Mouse (Mus musculus) regulatory T cell (primary cell): ENCODE measurements around the gene Fbxo3.
"Not testable (repeated sequence)": the region's sequence is repeated elsewhere in the genome, so short reads cannot be mapped to it uniquely, and the experiment has no call there.

Experiments used
- in situ Hi-C: fragments of 300-600 bp; cut with MboI, MseI; formaldehyde crosslinking; loops from one replicate; pipeline ENCODE4 v1.15.1; 2025; ENCODE audit warnings: high pct_unique_total_duplicates

The Fbxo3 gene

GRCm38 (mm10) chr2:104027458-104028138 lies at the start of gene Fbxo3:
Gene Fbxo3, plus strand, starts transcription at chr2:104027721.
- in situ Hi-C loops, result no loop called here

GRCm38 (mm10) chr2:103982250-103982649 lies 45.3 kb upstream of the Fbxo3 start:
- in situ Hi-C loops, result loop anchor here (5.0 kb wide), 3 partner anchors 110 to 525 kb away; no protein-coding TSS in a partner anchor

DNA sequence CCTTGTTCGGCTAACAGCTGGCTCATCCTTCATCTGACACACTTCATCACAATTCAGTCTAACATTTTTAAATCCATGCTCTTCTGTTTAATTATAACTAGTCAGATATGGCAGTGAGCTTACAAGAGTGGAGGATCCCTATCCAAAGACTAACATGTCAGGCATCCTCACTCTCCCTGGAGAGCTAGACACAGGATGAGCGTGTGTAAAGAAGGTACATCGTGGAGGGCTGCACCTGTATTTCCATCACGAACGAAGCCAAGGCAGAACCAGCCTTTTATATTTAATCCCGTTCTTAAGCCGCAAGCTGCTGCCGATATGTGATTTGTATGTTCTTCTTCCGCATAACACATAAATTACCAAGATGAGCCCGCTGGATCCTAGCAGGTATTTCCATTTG lies 44.4 kb upstream of the Fbxo3 start:
- in situ Hi-C loops, result loop anchor here (5.0 kb wide), 3 partner anchors 111 to 526 kb away; no protein-coding TSS in a partner anchor

DNA sequence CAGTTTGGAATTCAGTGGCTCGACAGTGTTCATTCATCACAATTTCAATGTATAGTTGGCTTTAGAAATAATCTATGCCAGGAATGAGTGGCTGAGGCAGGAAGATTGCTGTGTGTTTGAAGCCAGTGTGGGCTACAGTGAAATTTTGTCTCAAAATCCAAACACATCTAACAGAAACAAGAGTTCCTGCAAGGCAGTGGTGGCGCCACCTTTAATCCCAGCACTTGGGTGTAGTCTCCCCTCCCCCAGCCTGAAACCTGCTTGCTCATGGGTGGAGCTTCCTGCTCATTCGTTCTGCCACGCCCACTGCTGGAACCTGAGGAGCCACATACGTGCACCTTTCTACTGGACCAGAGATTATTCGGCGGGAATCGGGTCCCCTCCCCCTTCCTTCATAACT lies 39.9 kb upstream of the Fbxo3 start:
- in situ Hi-C loops, result not testable (repeated sequence)

DNA sequence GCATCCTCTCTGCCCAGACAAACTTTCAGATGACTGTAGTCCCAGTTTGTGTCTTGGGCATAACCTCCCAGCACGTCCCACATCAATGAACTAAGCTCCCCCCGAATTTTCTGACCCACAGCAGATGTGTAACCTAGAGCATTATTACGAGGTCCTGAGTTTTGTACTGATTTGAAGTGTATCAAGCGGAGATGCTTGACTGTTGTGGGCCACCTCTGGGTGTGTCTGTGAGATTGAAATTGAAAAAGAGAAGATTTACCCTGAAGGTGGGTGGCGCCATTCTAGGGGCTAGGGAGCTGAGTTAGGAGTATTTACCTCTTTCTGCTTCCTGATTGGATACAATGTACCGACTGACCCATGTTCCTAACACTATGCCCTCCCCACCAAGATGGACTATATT lies 37.8 kb upstream of the Fbxo3 start:
- in situ Hi-C loops, result no loop called here

DNA sequence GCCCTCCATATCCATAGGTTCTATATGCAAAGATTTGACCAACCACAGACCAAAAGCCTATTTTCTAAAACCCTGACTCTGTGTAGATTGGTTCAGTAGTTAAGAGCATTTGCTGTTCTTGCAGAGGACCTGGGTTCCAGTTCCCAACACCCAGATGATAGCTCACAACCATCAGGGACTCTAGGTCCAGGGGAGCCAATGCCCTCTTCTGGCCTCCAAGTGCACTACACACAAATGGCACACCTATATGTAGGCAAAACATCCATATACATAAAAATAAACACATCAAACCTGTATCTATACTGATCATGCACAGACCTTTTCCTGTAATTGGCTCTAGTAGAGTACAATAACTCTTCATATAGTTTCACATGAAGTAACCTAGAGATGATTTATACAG lies 36.2 kb upstream of the Fbxo3 start:
- in situ Hi-C loops, result no loop called here

DNA sequence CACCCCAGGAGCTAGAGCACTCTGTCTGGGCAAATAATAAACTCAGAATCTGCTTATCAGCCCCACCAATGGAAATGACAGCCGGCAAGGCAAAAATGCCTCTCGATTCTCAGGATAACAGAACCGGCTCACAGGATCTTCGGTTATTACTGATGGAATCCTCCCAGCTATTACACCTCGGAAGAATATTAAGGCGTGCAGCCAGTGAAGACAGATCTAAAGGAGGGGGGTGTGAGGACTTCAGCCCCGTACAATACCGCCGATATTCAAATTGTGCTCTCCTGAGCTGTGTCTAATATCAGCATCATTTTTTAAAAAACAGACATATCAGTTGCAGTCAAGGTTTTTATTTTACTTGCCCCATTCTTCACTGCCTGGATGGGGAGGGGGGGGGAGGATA lies 35.4 kb upstream of the Fbxo3 start:
- in situ Hi-C loops, result no loop called here

- in situ Hi-C loops, result no loop called here
Observed at GRCm38 (mm10) chr2:103992618-103993332, 34.7 kb upstream of the Fbxo3 start.

DNA sequence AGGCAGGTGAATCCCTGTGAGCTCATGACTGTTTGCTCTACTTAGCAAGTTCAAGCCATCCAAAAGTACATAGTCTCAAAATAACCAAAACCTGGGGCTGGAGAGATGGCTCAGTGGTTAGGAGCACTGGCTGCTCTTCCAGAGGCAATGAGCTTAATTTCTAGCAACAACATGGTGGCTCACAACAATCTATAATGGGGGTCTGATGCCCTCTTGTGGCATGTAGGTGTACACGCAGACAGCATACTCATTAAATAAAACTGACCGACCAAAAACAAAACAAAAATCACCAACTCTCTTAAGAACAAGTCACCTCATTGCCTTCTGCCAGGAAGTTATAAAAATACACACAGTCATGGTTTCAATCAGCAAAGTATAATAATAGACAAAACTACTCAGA lies 26.4 kb upstream of the Fbxo3 start:
- in situ Hi-C loops, result no loop called here

DNA sequence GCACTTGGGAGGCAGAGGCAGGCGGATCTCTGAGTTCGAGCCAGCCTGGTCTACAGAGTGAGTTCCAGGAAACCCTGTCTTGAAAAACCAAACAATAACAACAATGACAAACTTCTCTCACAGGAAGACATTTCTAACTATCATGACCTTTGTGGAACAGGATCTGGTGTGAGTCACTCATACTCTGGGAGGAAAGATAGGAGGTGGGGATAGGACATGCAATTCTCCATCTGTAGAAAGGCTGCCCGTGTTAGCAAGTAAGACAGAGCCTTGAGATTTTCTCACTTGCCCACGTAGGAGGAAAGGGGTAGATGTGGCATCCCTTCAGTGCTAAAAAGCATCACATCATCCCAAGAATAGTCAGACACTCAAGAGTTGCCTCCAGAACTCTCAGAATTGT lies 25.7 kb upstream of the Fbxo3 start:
- in situ Hi-C loops, result no loop called here

- in situ Hi-C loops, result no loop called here
Observed at GRCm38 (mm10) chr2:104002711-104003413, 24.7 kb upstream of the Fbxo3 start.

DNA sequence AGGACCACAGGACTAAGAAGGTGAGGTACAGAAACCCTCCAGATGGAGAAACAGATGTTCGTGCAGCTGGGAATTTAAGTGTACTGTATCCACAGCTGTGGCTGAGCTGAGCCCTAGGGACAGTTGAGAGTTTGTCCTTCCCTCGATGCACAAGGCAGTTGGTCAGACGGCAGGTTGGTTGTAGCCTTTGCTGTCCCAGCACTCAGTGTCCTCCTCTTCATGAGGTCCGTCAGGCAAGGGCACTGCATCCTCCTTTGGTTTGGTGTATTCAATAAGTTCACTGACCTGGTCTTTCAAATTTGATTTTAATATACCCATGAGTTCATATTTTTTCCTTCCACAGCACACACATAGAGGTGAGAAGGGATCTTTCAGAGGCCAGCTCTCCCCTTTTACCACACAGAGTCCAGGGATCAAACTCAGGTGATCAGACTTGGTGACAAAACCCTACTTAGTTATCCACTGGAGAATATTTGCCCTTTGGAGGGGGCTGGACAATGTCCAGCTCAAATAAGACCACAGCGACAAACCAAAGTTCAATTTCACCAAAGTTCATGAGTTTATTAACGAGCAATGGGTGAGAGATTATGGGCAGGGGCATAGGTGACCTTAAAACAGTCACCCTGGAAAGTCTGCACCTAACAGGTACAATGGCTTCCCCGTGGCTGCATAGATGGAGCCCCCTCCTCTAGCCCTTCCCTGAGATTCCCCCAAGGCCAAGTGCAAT lies 19.6 kb upstream of the Fbxo3 start:
- in situ Hi-C loops, result no loop called here

GRCm38 (mm10) chr2:104008853-104009252 lies 18.7 kb upstream of the Fbxo3 start:
- in situ Hi-C loops, result not testable (repeated sequence)

- in situ Hi-C loops, result no loop called here
Observed at GRCm38 (mm10) chr2:104023096-104023495, 4.4 kb upstream of the Fbxo3 start.

- in situ Hi-C loops, result no loop called here
Observed at GRCm38 (mm10) chr2:104024656-104025055, 2.9 kb upstream of the Fbxo3 start.

- in situ Hi-C loops, result no loop called here
Observed at GRCm38 (mm10) chr2:104028139-104028723, 710 bp downstream of the Fbxo3 start, which contains the start of gene 4931422A03Rik. Gene 4931422A03Rik, minus strand, starts transcription at chr2:104028361.

DNA sequence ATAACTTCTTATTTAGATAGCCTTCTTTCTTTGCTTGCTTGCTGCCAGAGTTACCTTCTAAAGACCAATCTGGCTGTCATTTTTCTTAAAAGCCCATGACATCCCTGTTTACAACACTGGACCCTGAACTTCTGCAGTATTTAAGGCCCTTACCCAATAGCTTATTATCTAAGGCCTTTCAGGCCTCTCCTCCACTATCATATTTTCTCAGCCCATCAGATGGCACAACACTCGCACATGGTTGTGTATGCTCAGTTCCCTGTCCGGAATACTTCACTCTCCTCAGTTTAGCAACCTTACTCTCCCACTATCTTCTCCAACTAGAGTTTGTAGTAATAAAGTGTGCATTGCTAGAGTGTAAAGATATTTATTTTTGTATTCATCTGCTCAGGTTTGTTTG lies 1.6 kb downstream of the Fbxo3 start:
- in situ Hi-C loops, result no loop called here

- in situ Hi-C loops, result loop anchor here (10.0 kb wide), 1 partner anchor 544 kb away; no protein-coding TSS in a partner anchor
Observed at GRCm38 (mm10) chr2:104030381-104030780, 2.9 kb downstream of the Fbxo3 start.

GRCm38 (mm10) chr2:104032056-104032455 lies 4.5 kb downstream of the Fbxo3 start:
- in situ Hi-C loops, result loop anchor here (10.0 kb wide), 1 partner anchor 543 kb away; no protein-coding TSS in a partner anchor

DNA sequence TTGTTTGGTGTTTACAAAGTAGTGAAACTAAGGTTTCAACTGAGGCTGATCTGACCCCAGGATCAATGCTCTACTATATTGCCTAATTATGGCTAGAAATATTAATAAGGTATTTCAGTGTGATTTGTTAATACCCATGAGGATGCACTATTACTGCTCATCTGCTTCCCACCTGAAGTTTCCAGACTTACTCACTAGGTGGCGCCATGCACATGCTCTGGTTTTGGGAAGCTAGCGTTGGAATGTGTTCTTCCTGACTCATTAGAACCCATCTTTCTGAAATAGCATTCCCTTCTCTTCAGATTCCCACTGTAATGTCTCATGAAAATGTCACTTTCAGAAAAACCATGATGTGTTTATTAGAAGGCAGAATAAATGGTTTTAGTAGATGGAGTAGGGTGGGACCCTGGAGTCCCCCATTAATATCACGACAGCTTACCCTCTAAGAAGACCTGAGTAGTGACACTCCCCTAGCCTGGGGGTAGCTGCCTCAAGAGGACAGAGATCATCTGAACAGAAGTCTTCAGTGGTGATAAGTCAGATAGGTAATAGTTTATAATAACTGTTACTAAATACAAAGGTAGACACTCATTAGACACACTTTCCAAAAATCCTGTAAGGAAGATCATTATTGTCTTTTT lies 7.4 kb downstream of the Fbxo3 start:
- in situ Hi-C loops, result loop anchor here (10.0 kb wide), 1 partner anchor 540 kb away; no protein-coding TSS in a partner anchor

DNA sequence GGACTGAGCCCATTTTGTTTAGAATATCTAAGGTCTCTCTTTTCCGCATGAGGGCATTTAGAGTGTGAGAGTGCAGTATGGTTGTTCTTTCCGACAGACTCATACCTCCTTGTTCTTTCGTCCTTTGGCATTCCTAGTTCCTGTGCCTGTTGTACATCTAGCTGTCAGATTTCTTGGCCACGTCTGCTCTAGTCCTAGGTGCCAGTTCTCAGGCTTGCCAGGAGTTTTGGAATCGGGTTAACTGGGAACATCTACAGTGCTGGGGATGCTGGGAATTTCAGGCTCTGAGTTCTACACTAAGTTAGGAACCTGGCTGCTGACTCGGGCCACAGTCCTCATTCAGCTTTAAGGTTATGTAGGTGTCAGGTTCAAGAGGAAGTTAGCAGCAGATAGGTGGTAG lies 8.1 kb downstream of the Fbxo3 start:
- in situ Hi-C loops, result loop anchor here (10.0 kb wide), 1 partner anchor 539 kb away; no protein-coding TSS in a partner anchor
